Mouse (Mus musculus): Measurements from ENCODE around the gene Dnajc15. TPM values are rescaled to one million over a fixed set of nuclear protein-coding genes. Genes with fewer than 3 reads are reported as not detected.
"Not testable (repeated sequence)": the region's sequence is repeated elsewhere in the genome, so short reads cannot be mapped to it uniquely, and the experiment has no call there.

The Dnajc15 gene
- polyA plus RNA-seq, 1 experiment from 2014 or later, result 177 TPM

DNA sequence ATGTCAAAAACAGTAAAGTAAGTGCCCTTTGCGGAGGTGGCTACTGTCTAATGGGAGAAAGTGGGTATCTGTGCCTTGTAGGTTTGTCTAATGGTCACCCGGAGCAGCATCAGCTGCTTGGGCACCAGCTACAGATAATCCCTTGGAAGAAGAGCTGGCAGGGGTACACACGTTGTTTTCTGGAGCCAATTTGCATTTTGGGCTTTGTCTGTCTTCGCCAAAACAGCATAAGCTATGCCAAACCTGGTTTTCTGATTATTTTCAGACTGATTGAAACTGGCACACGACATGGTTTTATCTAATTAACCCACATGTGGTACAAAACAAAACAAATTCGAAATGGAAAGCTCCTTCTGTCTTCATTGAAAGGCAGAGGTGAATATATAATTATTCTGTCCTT lies 7.7 kb upstream of the Dnajc15 start:
- H3K4me1 ChIP-seq (replicated peaks; ENCODE audit: insufficient read depth, low read length), result no peaks in the 10 kb centered on the region
- no peak overlapping the region for H3K4me2 ChIP-seq (ENCODE audit: low read length)
- no peak for TF ChIP-seq CTCF (IDR thresholded peaks at IDR 0.05; ENCODE audit: low read depth)
- H3K27ac ChIP-seq, result no peak overlapping the region
- H3K36me3 ChIP-seq (ENCODE audit: insufficient read depth, low read length), result no peaks in the 10 kb centered on the region
- H3K9me3 ChIP-seq (replicated peaks; ENCODE audit: low read length), result no peaks in the 10 kb centered on the region
- DNase-seq (ENCODE audit: low spot score), result no peak
- 83% methylated on average over 6 of the region's 6 CpGs for WGBS
- no peak overlapping the region for H3K9ac ChIP-seq (ENCODE audit: low read depth, low read length)
- no peak for ATAC-seq (replicated peaks; ENCODE audit: low FRiP score, low read depth)
- H3K4me3 ChIP-seq (replicated peaks; ENCODE audit: low read depth, low read length), result no peak overlapping the region
- H3K27me3 ChIP-seq (ENCODE audit: insufficient read depth, low read length), result no peaks in the 10 kb centered on the region

DNA sequence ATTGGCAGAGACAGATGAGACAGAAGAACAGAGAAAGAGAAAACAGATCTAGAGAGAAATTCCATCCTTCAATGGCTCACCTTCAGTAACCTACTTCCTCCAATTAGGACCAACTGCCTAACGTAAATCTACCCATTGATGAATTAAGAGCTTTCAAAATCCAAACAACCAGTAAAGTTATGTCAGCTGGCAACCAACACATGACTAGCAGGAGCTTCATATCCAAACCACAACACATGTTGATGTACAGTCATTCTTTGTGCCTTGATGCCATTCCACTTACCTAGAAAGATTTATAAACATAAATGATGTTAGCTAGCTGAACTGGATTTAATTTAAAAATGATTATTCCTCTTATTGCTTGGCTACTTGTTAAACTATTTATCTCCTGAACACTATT lies 7.1 kb upstream of the Dnajc15 start:
- Histone ChIP-seq H3K9ac (ENCODE audit: low read depth, low read length) (no peak overlapping the region), H3K4me1 (replicated peaks; ENCODE audit: insufficient read depth, low read length) (no peaks in the 10 kb centered on the region), H3K27ac (no peak overlapping the region), H3K27me3 (ENCODE audit: insufficient read depth, low read length) (no peaks in the 10 kb centered on the region), H3K4me3 (replicated peaks; ENCODE audit: low read depth, low read length) (no peak overlapping the region), H3K9me3 (replicated peaks; ENCODE audit: low read length) (no peaks in the 10 kb centered on the region), H3K4me2 (ENCODE audit: low read length) (no peak overlapping the region), H3K36me3 (ENCODE audit: insufficient read depth, low read length) (no peaks in the 10 kb centered on the region)
- no peak for TF ChIP-seq CTCF (IDR thresholded peaks at IDR 0.05; ENCODE audit: low read depth)
- DNase-seq (ENCODE audit: low spot score), result no peak
- ATAC-seq (replicated peaks; ENCODE audit: low FRiP score, low read depth), result no peak
- 71% methylated on average over 1 of the region's 1 CpGs for WGBS

- 94% methylated on average over 2 of the region's 2 CpGs for WGBS
- not testable (repeated sequence) for H3K27me3 ChIP-seq (ENCODE audit: insufficient read depth, low read length); DNase-seq (ENCODE audit: low spot score); ATAC-seq (replicated peaks; ENCODE audit: low FRiP score, low read depth); H3K27ac ChIP-seq; H3K4me1 ChIP-seq (replicated peaks; ENCODE audit: insufficient read depth, low read length); H3K4me2 ChIP-seq (ENCODE audit: low read length); H3K9me3 ChIP-seq (replicated peaks; ENCODE audit: low read length); H3K36me3 ChIP-seq (ENCODE audit: insufficient read depth, low read length); H3K9ac ChIP-seq (ENCODE audit: low read depth, low read length); H3K4me3 ChIP-seq (replicated peaks; ENCODE audit: low read depth, low read length)
Observed at GRCm38 (mm10) chr14:77877876-77878275, 3.0 kb upstream of the Dnajc15 start.

- no peak for TF ChIP-seq CTCF (IDR thresholded peaks at IDR 0.05; ENCODE audit: low read depth)
- ATAC-seq (replicated peaks; ENCODE audit: low FRiP score, low read depth), result no peak
- Histone ChIP-seq H3K9me3 (replicated peaks; ENCODE audit: low read length) (no peaks in the 10 kb centered on the region), H3K9ac (ENCODE audit: low read depth, low read length) (no peak overlapping the region), H3K27me3 (ENCODE audit: insufficient read depth, low read length) (no peaks in the 10 kb centered on the region), H3K4me2 (ENCODE audit: low read length) (no peak overlapping the region), H3K27ac (no peak overlapping the region), H3K4me1 (replicated peaks; ENCODE audit: insufficient read depth, low read length) (no peaks in the 10 kb centered on the region), H3K4me3 (replicated peaks; ENCODE audit: low read depth, low read length) (no peak overlapping the region), H3K36me3 (ENCODE audit: insufficient read depth, low read length) (no peaks in the 10 kb centered on the region)
- 73% methylated on average over 1 of the region's 1 CpGs for WGBS
- DNase-seq (ENCODE audit: low spot score), result no peak
Observed at GRCm38 (mm10) chr14:77876199-77876598, 1.3 kb upstream of the Dnajc15 start.

DNA sequence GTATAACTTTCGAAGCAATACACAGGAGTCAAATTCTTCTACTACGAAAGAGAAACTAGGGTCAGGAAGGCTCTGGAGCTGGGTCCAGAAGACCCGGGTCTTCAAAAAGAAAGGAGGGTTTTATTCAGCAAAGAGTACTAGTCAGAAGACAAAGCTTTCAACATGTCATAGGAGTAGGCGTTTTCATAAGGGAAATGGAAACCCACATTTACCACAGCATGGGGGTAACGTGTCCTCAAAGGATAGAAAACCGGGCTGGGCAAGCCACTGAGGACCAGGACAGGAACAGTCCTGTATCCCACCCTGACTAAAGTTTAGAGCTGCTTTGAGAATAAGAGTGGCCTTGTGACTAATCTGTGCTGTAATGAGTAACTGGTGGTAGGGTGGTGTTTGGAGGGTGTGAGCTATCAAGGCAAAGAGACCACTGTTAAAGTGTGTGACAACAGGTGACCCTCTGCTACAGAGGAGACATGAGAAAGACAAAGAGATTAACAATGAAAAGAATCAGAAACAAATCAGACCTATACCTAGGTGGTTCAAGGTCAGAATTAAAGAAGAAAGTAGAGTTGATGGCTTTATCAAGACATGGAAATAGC lies 3.4 kb downstream of the Dnajc15 start:
- 91% methylated on average over 6 of the region's 6 CpGs for WGBS

DNA sequence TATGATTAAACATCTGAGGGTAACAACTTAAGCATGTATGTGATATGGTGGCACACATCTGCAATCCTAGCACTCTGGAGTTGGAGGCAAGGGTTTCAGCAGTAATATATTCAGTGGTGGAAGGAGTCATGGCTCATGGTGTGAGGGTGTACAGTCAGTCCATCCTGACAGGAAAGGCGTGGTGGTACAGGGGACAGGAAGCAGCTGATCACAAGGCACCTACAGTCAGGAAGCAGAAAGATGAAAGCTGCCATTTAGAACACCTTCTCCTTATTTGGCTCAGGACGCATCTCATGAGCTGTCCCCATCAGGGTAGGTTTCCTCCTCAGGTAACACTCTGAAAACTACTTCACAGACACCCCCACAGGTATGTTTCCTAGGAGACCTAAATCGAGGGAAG lies 4.0 kb downstream of the Dnajc15 start:
- ATAC-seq (replicated peaks; ENCODE audit: low FRiP score, low read depth), result no peak
- no peaks in the 10 kb centered on the region for H3K4me1 ChIP-seq (replicated peaks; ENCODE audit: insufficient read depth, low read length)

More for the DNA sequence above, 3.4 kb downstream of the Dnajc15 start:
- ATAC-seq (replicated peaks; ENCODE audit: low FRiP score, low read depth) (no peak), DNase-seq (ENCODE audit: low spot score) (no peak)
- Histone ChIP-seq H3K27ac (no peak overlapping the region), H3K4me1 (replicated peaks; ENCODE audit: insufficient read depth, low read length) (no peaks in the 10 kb centered on the region), H3K27me3 (ENCODE audit: insufficient read depth, low read length) (no peaks in the 10 kb centered on the region), H3K4me2 (ENCODE audit: low read length) (no peak overlapping the region), H3K9me3 (replicated peaks; ENCODE audit: low read length) (no peaks in the 10 kb centered on the region), H3K36me3 (ENCODE audit: insufficient read depth, low read length) (no peaks in the 10 kb centered on the region), H3K4me3 (replicated peaks; ENCODE audit: low read depth, low read length) (no peak overlapping the region), H3K9ac (ENCODE audit: low read depth, low read length) (no peak overlapping the region)
- no peak for TF ChIP-seq CTCF (IDR thresholded peaks at IDR 0.05; ENCODE audit: low read depth)

GRCm38 (mm10) chr14:77867601-77868000 lies 7.3 kb downstream of the Dnajc15 start:
- no peaks in the 10 kb centered on the region for H3K4me1 ChIP-seq (replicated peaks; ENCODE audit: insufficient read depth, low read length)
- no peaks in the 10 kb centered on the region for H3K36me3 ChIP-seq (ENCODE audit: insufficient read depth, low read length)
- DNase-seq (ENCODE audit: low spot score) (no peak), ATAC-seq (replicated peaks; ENCODE audit: low FRiP score, low read depth) (no peak)
- H3K4me2 ChIP-seq (ENCODE audit: low read length), result no peak overlapping the region
- no peak overlapping the region for H3K9ac ChIP-seq (ENCODE audit: low read depth, low read length)
- H3K9me3 ChIP-seq (replicated peaks; ENCODE audit: low read length), result no peaks in the 10 kb centered on the region
- H3K27me3 ChIP-seq (ENCODE audit: insufficient read depth, low read length), result no peaks in the 10 kb centered on the region
- no peak for TF ChIP-seq CTCF (IDR thresholded peaks at IDR 0.05; ENCODE audit: low read depth)
- H3K4me3 ChIP-seq (replicated peaks; ENCODE audit: low read depth, low read length), result no peak overlapping the region
- H3K27ac ChIP-seq, result no peak overlapping the region
- WGBS, result 91% methylated on average over 5 of the region's 5 CpGs

More for the DNA sequence above, 4.0 kb downstream of the Dnajc15 start:
- no peak overlapping the region for H3K4me3 ChIP-seq (replicated peaks; ENCODE audit: low read depth, low read length)
- no peak overlapping the region for H3K27ac ChIP-seq
- WGBS, result 85% methylated on average over 3 of the region's 3 CpGs
- H3K9me3 ChIP-seq (replicated peaks; ENCODE audit: low read length), result no peaks in the 10 kb centered on the region
- no peak overlapping the region for H3K9ac ChIP-seq (ENCODE audit: low read depth, low read length)
- no peaks in the 10 kb centered on the region for H3K36me3 ChIP-seq (ENCODE audit: insufficient read depth, low read length)
- TF ChIP-seq CTCF (IDR thresholded peaks at IDR 0.05; ENCODE audit: low read depth), result no peak
- H3K4me2 ChIP-seq (ENCODE audit: low read length), result no peak overlapping the region
- DNase-seq (ENCODE audit: low spot score), result no peak
- H3K27me3 ChIP-seq (ENCODE audit: insufficient read depth, low read length), result no peaks in the 10 kb centered on the region
